Mouse (Mus musculus): ENCODE data around the gene Tagln3. TPM values are rescaled to one million over a fixed set of nuclear protein-coding genes. Genes with fewer than 3 reads are reported as not detected.

Gene Tagln3
- total and polyA plus RNA-seq, 3 experiments = not detected

GRCm38 (mm10) chr16:45762859-45763505 lies 38.6 kb upstream of the Tagln3 start:
- Histone ChIP-seq H3K9me3 (replicated peaks; ENCODE audit: insufficient read depth, low read length) (no peaks in the 10 kb centered on the region), H3K4me3 (ENCODE audit: control insufficient read depth in 1 of 2, insufficient read depth in 1 of 2, low read depth in 2 of 2, low read length in 2 of 2) (no peak overlapping the region), H3K79me2 (ENCODE audit: control insufficient read depth, insufficient read depth, low read length, poor library complexity) (no peaks in the 10 kb centered on the region), H3K36me3 (ENCODE audit: control insufficient read depth in 1 of 2, insufficient read depth in 2 of 2, low read length in 2 of 2) (no peaks in the 10 kb centered on the region), H3K4me1 (ENCODE audit: control insufficient read depth in 1 of 2, insufficient read depth in 2 of 2, low read length in 2 of 2) (no peaks in the 10 kb centered on the region), H3K27ac (ENCODE audit: control insufficient read depth, low read depth, low read length) (no peak overlapping the region), H3K9ac (ENCODE audit: control insufficient read depth, low read depth, low read length, poor library complexity, severe bottlenecking) (no peak overlapping the region), H3K27me3 (ENCODE audit: control insufficient read depth in 1 of 2, insufficient read depth in 2 of 2, low read length in 2 of 2) (no peaks in the 10 kb centered on the region; a peak in 1 of 4 replicates)
- TF ChIP-seq ETS1 (IDR thresholded peaks at IDR 0.05; ENCODE audit: low read depth, low read length) (no peak), MAFK (IDR thresholded peaks at IDR 0.05; ENCODE audit: borderline replicate concordance, low read depth, low read length) (no peak), USF2 (IDR thresholded peaks at IDR 0.05; ENCODE audit: borderline replicate concordance in 1 of 2, insufficient read depth in 1 of 2, low read depth in 1 of 2, low read length in 2 of 2) (no peak), POLR2AphosphoS5 (IDR thresholded peaks at IDR 0.05; ENCODE audit: borderline replicate concordance, low read depth, low read length) (no peak), MYC (IDR thresholded peaks at IDR 0.05; ENCODE audit: low read depth, low read length) (no peak), UBTF (IDR thresholded peaks at IDR 0.05; ENCODE audit: borderline replicate concordance, insufficient read depth, low read depth, low read length) (no peak), SMC3 (IDR thresholded peaks at IDR 0.05; ENCODE audit: low read depth, low read length) (no peak), MAZ (IDR thresholded peaks at IDR 0.05; ENCODE audit: low read depth, low read length) (no peak), TCF12 (IDR thresholded peaks at IDR 0.05; ENCODE audit: low read depth, low read length) (no peak), ZNF384 (IDR thresholded peaks at IDR 0.05; ENCODE audit: low read depth, low read length) (no peak), KAT2A (conservative IDR thresholded peaks at IDR 0.05; ENCODE audit: low read depth, low read length) (no peak), ZC3H11A (IDR thresholded peaks at IDR 0.05; ENCODE audit: low read depth, low read length) (no peak), CHD2 (IDR thresholded peaks at IDR 0.05; ENCODE audit: low read length) (no peak), ELF1 (IDR thresholded peaks at IDR 0.05; ENCODE audit: low read depth, low read length) (no peak), MXI1 (IDR thresholded peaks at IDR 0.05; ENCODE audit: low read depth, low read length) (no peak), JUND (IDR thresholded peaks at IDR 0.05; ENCODE audit: low read depth, low read length) (no peak), HCFC1 (IDR thresholded peaks at IDR 0.05; ENCODE audit: low read depth, low read length) (no peak), USF1 (IDR thresholded peaks at IDR 0.05; ENCODE audit: low read depth, low read length) (no peak)
- DNase-seq (ENCODE audit: low read depth, low spot score) = no peak

GRCm38 (mm10) chr16:45761425-45761824 lies 37.0 kb upstream of the Tagln3 start:
- Histone ChIP-seq H3K4me3 (ENCODE audit: control insufficient read depth in 1 of 2, insufficient read depth in 1 of 2, low read depth in 2 of 2, low read length in 2 of 2) (no peak overlapping the region), H3K9me3 (replicated peaks; ENCODE audit: insufficient read depth, low read length) (no peaks in the 10 kb centered on the region), H3K4me1 (ENCODE audit: control insufficient read depth in 1 of 2, insufficient read depth in 2 of 2, low read length in 2 of 2) (no peaks in the 10 kb centered on the region), H3K27me3 (ENCODE audit: control insufficient read depth in 1 of 2, insufficient read depth in 2 of 2, low read length in 2 of 2) (no peaks in the 10 kb centered on the region; a peak in 1 of 4 replicates), H3K79me2 (ENCODE audit: control insufficient read depth, insufficient read depth, low read length, poor library complexity) (no peaks in the 10 kb centered on the region), H3K9ac (ENCODE audit: control insufficient read depth, low read depth, low read length, poor library complexity, severe bottlenecking) (no peak overlapping the region), H3K27ac (ENCODE audit: control insufficient read depth, low read depth, low read length) (no peak overlapping the region), H3K36me3 (ENCODE audit: control insufficient read depth in 1 of 2, insufficient read depth in 2 of 2, low read length in 2 of 2) (no peaks in the 10 kb centered on the region)
- no peak for DNase-seq (ENCODE audit: low read depth, low spot score)
- no peak for TF ChIP-seq USF2 (IDR thresholded peaks at IDR 0.05; ENCODE audit: borderline replicate concordance in 1 of 2, insufficient read depth in 1 of 2, low read depth in 1 of 2, low read length in 2 of 2)
- TF ChIP-seq MEF2A (IDR thresholded peaks at IDR 0.05; ENCODE audit: extremely low read depth, insufficient replicate concordance, low read depth, low read length, poor library complexity, severe bottlenecking) = no peak
- TF ChIP-seq TBP (IDR thresholded peaks at IDR 0.05; ENCODE audit: low read depth, low read length) = no peak
- no peak for TF ChIP-seq ZMIZ1 (IDR thresholded peaks at IDR 0.05; ENCODE audit: low read depth, low read length)
- TF ChIP-seq RCOR1 (IDR thresholded peaks at IDR 0.05; ENCODE audit: low read depth, low read length) = no peak
- TF ChIP-seq MAZ (IDR thresholded peaks at IDR 0.05; ENCODE audit: low read depth, low read length) = no peak
- peak in 1 of 3 experiments; percentile 33; a peak in 2 of 6 replicates for TF ChIP-seq CTCF (IDR thresholded peaks at IDR 0.05 in 2 of 3, conservative IDR thresholded peaks at IDR 0.05 in 1 of 3; ENCODE audit: control insufficient read depth in 1 of 3, insufficient read depth in 1 of 3, low read depth in 2 of 3, low read length in 3 of 3, poor library complexity in 1 of 3, severe bottlenecking in 1 of 3)
- peak; percentile 13; the same call in 1 of the 2 replicates for TF ChIP-seq SMC3 (IDR thresholded peaks at IDR 0.05; ENCODE audit: low read depth, low read length)
